Mouse (Mus musculus): Measurements from ENCODE around the gene Rreb1.
A peak's percentile ranks its signal among the peaks of the same experiment; 100 is the strongest.

The Rreb1 gene

GRCm38 (mm10) chr13:37908493-37908892 lies 130.3 kb downstream of the Rreb1 start:
- DNase-seq (ENCODE audit: low read depth, low spot score), result no peak
- peaks cover 4% of the 10 kb centered on the region for H3K36me3 ChIP-seq (ENCODE audit: control insufficient read depth, insufficient read depth, low read length, poor library complexity, severe bottlenecking)
- H3K27me3 ChIP-seq (ENCODE audit: control insufficient read depth, insufficient read depth, low read length, poor library complexity, severe bottlenecking), result no peaks in the 10 kb centered on the region

DNA sequence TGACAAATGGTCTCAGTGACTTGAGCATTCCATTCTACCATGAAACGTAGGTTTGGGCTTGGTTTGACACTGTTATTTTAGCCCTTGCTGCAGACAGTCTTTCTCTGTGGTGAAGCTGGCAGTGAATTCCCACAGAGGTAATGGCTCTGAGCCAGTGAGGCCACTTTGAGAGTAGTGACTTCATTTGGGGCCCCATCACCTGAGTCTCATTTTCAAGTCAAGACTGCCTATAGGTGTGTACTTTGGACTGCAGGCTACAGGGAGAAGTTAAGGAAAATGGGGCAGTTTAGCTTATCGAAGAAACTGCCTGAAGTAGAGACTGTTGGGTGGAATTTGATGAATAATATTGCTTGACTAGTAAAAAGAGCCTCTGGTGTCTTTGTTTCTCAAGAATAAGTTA lies 131.0 kb downstream of the Rreb1 start:
- DNase-seq (ENCODE audit: low read depth, low spot score), result no peak
- H3K36me3 ChIP-seq (ENCODE audit: control insufficient read depth, insufficient read depth, low read length, poor library complexity, severe bottlenecking), result peaks cover 4% of the 10 kb centered on the region

GRCm38 (mm10) chr13:37912011-37912410 lies 133.8 kb downstream of the Rreb1 start:
- no peak for DNase-seq (ENCODE audit: low read depth, low spot score)
- H3K36me3 ChIP-seq (ENCODE audit: control insufficient read depth, insufficient read depth, low read length, poor library complexity, severe bottlenecking), result peaks cover 3% of the 10 kb centered on the region
- H3K27me3 ChIP-seq (ENCODE audit: control insufficient read depth, insufficient read depth, low read length, poor library complexity, severe bottlenecking), result no peaks in the 10 kb centered on the region

More for the DNA sequence above, 131.0 kb downstream of the Rreb1 start:
- H3K27me3 ChIP-seq (ENCODE audit: control insufficient read depth, insufficient read depth, low read length, poor library complexity, severe bottlenecking), result no peaks in the 10 kb centered on the region

GRCm38 (mm10) chr13:37912591-37913467 lies 134.6 kb downstream of the Rreb1 start:
- H3K27me3 ChIP-seq (ENCODE audit: control insufficient read depth, insufficient read depth, low read length, poor library complexity, severe bottlenecking), result no peaks in the 10 kb centered on the region
- peaks cover 3% of the 10 kb centered on the region for H3K36me3 ChIP-seq (ENCODE audit: control insufficient read depth, insufficient read depth, low read length, poor library complexity, severe bottlenecking)
- no peak for DNase-seq (ENCODE audit: low read depth, low spot score)

DNA sequence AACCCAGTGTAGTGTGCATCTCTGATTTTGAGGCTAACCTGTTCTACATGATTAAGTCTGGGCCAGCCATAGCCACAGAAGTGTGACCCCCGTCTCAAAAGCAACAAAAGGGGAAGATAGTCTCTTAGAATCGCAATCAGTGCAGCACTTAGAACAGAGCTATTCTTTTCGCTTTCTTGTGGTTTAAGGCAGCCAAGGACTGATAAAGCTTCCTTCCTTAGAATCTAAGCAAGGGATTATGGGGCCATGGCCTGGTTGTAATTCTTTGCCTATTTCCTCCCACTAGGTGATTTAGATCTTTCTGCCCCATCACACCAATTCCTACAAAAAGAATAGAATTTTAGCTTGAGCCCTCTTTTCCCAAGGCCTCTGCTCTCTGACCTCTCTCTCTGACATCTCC lies 135.8 kb downstream of the Rreb1 start:
- H3K36me3 ChIP-seq (ENCODE audit: control insufficient read depth, insufficient read depth, low read length, poor library complexity, severe bottlenecking), result peaks cover 6% of the 10 kb centered on the region
- peak; percentile 26 for DNase-seq (ENCODE audit: low read depth, low spot score)
- H3K27me3 ChIP-seq (ENCODE audit: control insufficient read depth, insufficient read depth, low read length, poor library complexity, severe bottlenecking), result no peaks in the 10 kb centered on the region

DNA sequence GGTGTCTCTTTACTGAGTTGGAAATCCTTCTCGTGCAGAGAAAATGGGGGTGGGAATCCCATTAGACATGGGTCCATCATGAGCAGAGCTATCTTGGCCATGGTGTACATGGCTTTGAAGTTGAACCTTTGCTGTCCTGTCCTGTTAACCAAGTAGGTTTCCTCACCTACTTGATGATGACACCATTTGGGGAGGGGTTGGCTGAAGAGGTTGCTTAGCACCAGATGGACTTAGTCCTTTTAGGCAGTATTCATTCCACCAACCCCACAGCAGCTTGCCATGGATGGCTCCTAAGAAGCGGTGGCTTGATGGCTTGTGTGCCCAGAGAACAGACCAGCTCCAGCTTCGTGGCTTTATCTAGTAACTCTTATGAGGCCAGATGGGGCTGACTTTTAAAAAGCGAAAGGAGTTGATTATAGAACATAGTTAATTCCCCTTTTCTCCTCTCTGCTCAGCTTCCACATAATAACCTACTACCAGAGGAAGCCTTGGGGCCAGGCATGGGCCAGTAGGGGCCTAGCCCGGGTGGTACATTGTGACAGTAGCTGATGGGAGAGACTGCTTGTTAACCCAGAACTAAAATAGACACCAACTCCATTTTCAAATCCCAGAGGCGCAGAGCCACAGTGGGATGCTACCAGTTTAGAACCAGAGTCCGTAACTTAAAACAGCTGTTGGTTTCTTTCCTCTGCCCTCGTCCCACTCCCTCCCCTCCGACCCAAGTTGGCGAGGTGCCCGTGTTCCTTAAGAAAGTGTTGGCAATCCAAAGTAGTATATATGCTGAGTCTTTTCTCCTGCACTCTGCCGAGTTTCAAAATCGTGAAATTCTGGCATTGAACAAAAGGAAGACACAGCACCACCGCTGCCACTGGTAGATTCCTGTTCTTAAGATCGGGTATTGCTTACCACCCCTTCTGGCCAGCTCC lies 140.4 kb downstream of the Rreb1 start:
- Histone ChIP-seq H3K36me3 (ENCODE audit: control insufficient read depth, insufficient read depth, low read length, poor library complexity, severe bottlenecking) (peaks cover 12% of the 10 kb centered on the region), H3K27me3 (ENCODE audit: control insufficient read depth, insufficient read depth, low read length, poor library complexity, severe bottlenecking) (no peaks in the 10 kb centered on the region)
- no peak for DNase-seq (ENCODE audit: low read depth, low spot score)

- Histone ChIP-seq H3K36me3 (ENCODE audit: control insufficient read depth, insufficient read depth, low read length, poor library complexity, severe bottlenecking) (peaks cover 12% of the 10 kb centered on the region), H3K27me3 (ENCODE audit: control insufficient read depth, insufficient read depth, low read length, poor library complexity, severe bottlenecking) (no peaks in the 10 kb centered on the region)
- no peak for DNase-seq (ENCODE audit: low read depth, low spot score)
These were observed 141.6 kb downstream of the Rreb1 start for GRCm38 (mm10) chr13:37919711-37920277.

DNA sequence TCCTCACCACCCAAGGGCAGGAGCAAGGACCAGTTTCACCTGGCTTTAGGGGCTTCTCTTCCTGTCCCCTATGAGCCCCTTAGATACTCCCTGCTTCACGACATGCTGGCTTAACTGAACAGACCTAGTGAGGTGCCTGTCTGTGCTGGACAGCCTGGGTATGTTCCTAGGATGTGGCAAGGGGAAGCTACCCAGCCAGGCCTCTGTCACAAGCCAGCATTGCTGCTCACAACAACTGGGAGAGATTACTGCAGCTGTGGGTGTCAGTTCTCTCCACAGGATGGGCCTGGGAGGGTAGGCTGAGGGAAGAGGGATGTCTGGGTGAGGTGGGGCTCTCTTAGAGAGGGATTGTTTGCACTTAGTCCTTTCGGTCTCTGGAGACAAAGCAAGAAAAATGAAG lies 142.5 kb downstream of the Rreb1 start:
- H3K27me3 ChIP-seq (ENCODE audit: control insufficient read depth, insufficient read depth, low read length, poor library complexity, severe bottlenecking), result no peaks in the 10 kb centered on the region
- no peak for DNase-seq (ENCODE audit: low read depth, low spot score)

GRCm38 (mm10) chr13:37923091-37923490 lies 144.9 kb downstream of the Rreb1 start:
- Histone ChIP-seq H3K27me3 (ENCODE audit: control insufficient read depth, insufficient read depth, low read length, poor library complexity, severe bottlenecking) (no peaks in the 10 kb centered on the region), H3K36me3 (ENCODE audit: control insufficient read depth, insufficient read depth, low read length, poor library complexity, severe bottlenecking) (peaks cover 10% of the 10 kb centered on the region)
- no peak for DNase-seq (ENCODE audit: low read depth, low spot score)

More for the DNA sequence above, 142.5 kb downstream of the Rreb1 start:
- H3K36me3 ChIP-seq (ENCODE audit: control insufficient read depth, insufficient read depth, low read length, poor library complexity, severe bottlenecking), result peaks cover 12% of the 10 kb centered on the region

- H3K27me3 ChIP-seq (ENCODE audit: control insufficient read depth, insufficient read depth, low read length, poor library complexity, severe bottlenecking), result no peaks in the 10 kb centered on the region
- no peak for DNase-seq (ENCODE audit: low read depth, low spot score)
- H3K36me3 ChIP-seq (ENCODE audit: control insufficient read depth, insufficient read depth, low read length, poor library complexity, severe bottlenecking), result peaks cover 10% of the 10 kb centered on the region
These were observed 145.7 kb downstream of the Rreb1 start for GRCm38 (mm10) chr13:37923643-37924460.

- Histone ChIP-seq H3K27me3 (ENCODE audit: control insufficient read depth, insufficient read depth, low read length, poor library complexity, severe bottlenecking) (no peaks in the 10 kb centered on the region), H3K36me3 (ENCODE audit: control insufficient read depth, insufficient read depth, low read length, poor library complexity, severe bottlenecking) (peaks cover 10% of the 10 kb centered on the region)
- no peak for DNase-seq (ENCODE audit: low read depth, low spot score)
These were observed 146.3 kb downstream of the Rreb1 start for GRCm38 (mm10) chr13:37924461-37924948.

DNA sequence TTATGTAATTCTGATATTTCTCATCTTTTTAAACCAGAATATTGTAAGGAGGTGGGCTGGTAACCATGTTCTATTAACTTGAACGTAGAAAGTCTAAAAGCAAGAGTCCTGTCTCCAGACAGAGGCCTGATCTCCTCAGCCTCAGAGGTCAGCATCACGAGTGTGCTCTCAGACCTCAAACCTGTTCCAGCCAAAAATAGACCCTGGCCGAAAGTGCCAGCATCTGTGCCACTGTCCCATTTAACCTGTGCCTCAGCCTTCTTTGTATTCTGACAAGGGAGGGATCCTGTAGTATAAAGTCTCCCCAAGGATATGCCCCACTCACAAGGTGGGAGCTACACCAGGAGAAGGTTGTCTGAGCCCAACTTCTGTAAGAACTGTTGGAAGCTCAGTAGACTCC lies 148.2 kb downstream of the Rreb1 start:
- no peak for DNase-seq (ENCODE audit: low read depth, low spot score)
- Histone ChIP-seq H3K27me3 (ENCODE audit: control insufficient read depth, insufficient read depth, low read length, poor library complexity, severe bottlenecking) (no peaks in the 10 kb centered on the region), H3K36me3 (ENCODE audit: control insufficient read depth, insufficient read depth, low read length, poor library complexity, severe bottlenecking) (peaks cover 11% of the 10 kb centered on the region)

DNA sequence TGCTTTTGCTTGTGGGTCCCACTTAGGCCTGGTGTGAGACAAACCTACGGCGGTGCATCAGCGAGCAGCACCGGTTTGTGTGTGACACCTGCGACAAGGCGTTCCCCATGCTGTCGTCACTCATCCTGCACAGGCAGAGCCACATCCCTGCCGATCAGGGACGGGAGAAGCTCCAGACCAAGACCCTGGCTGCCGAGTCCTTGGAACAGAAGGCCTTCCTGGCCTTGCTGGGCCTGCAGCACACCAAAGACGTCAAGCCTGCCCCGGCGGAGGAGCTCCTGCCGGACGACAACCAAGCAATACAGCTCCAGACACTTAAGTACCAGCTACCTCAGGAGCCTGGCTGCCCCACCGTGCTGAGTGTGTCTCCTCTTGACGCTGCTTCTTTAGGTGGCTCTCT lies 151.3 kb downstream of the Rreb1 start:
- H3K36me3 ChIP-seq (ENCODE audit: control insufficient read depth, insufficient read depth, low read length, poor library complexity, severe bottlenecking), result peaks cover 24% of the 10 kb centered on the region
- DNase-seq (ENCODE audit: low read depth, low spot score), result no peak
- no peaks in the 10 kb centered on the region for H3K27me3 ChIP-seq (ENCODE audit: control insufficient read depth, insufficient read depth, low read length, poor library complexity, severe bottlenecking)

GRCm38 (mm10) chr13:37930091-37930490 lies 151.9 kb downstream of the Rreb1 start:
- no peak for DNase-seq (ENCODE audit: low read depth, low spot score)
- H3K27me3 ChIP-seq (ENCODE audit: control insufficient read depth, insufficient read depth, low read length, poor library complexity, severe bottlenecking), result no peaks in the 10 kb centered on the region
- H3K36me3 ChIP-seq (ENCODE audit: control insufficient read depth, insufficient read depth, low read length, poor library complexity, severe bottlenecking), result peaks cover 27% of the 10 kb centered on the region

Data from splenic B cell, adult 2 months (primary cell).